In the genomic region with DNA sequence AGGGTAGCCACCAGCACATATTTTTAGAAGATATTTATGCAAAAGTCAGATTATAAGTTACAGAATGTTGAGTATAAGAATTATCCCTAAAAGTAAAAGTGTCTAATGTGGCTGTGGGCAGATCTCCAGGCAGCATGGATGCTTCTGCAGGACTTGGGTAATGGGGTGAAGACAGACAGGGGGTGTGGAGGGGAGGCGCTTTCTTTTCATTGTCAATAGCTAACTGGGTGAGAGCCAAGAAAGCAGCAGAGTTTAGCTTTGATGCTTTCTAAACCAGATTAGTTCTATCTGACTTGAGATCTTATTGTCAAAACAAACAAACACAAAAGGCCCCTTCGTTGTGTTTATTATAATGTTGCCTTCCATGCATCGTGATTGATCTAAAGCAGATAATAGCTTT, we compare ENCODE assay signal across 20 mouse cellular contexts.
DNase-seq lines count a peak whose midpoint lies in the region; ATAC-seq and TF ChIP-seq lines count a peak whose summit lies in the region.
"Had no signal": no experiment of that assay in that cellular context is flagged by ENCODE, and none has a peak within 500 bp of the region (broad histone marks: within the 10 kb centered on the region; RNA-seq: fewer than 3 reads in every experiment).

No protein-coding gene starts in this region.

- ATAC-seq in hindbrain, embryonic 11.5 days (ENCODE audit: low FRiP score) = 0 out of 2 replicates have a peak, but pooled peaks have one; percentile 56
- no peak; the same call in 1 of the 2 replicates for ATAC-seq in hindbrain, embryonic 12.5 days (ENCODE audit: low FRiP score)
- peak; percentile 74; the same call in 1 of the 2 replicates for ATAC-seq in lung, embryonic 15.5 days (ENCODE audit: borderline replicate concordance, extremely low read depth, low FRiP score, low TSS enrichment)
- ATAC-seq in midbrain, postnatal 0 days (ENCODE audit: low FRiP score) = no peak
- no peak for ATAC-seq in midbrain, embryonic 13.5 days
- ATAC-seq: inflammation-experienced regulatory T-cells, adult 6 months; liver, embryonic 12.5 days had no signal

- no peaks in the 10 kb centered on the region for H3K4me1 ChIP-seq in hindbrain, embryonic 11.5 days (replicated peaks; ENCODE audit: control insufficient read depth, insufficient read depth, low read length)
- H3K4me1 ChIP-seq in hindbrain, embryonic 12.5 days = no peaks in the 10 kb centered on the region
- no peaks in the 10 kb centered on the region for H3K4me1 ChIP-seq in lung, embryonic 15.5 days
- no peaks in the 10 kb centered on the region for H3K4me1 ChIP-seq in midbrain, postnatal 0 days (ENCODE audit: insufficient read depth, low read length)
- peaks cover 7% of the 10 kb centered on the region; the same call in 1 of the 2 replicates for H3K4me1 ChIP-seq in midbrain, embryonic 13.5 days (replicated peaks)
- H3K4me1 ChIP-seq: embryonic facial prominence, embryonic 13.5 days; heart, embryonic 13.5 days; limb, embryonic 12.5 days; liver, embryonic 12.5 days had no signal

- no peak for DNase-seq in hindbrain, embryonic 11.5 days (ENCODE audit: low spot score)
- DNase-seq in lung, postnatal 14 days = no peak
- DNase-seq in midbrain, postnatal 0 days (ENCODE audit: low spot score) = peak; percentile 44
- peak; percentile 8 for DNase-seq in lung, postnatal 36 days
- DNase-seq: adrenal gland, adult 2 months; cerebellum, adult 8-10 months; gastrocnemius, postnatal 10 days; heart, adult 18-20 months; kidney, adult 8-10 months; kidney, postnatal 36 days; right cerebral cortex, postnatal 25 days; thymus, postnatal 36 days had no signal

- no peak for TF ChIP-seq CTCF in midbrain, postnatal 0 days (IDR thresholded peaks at IDR 0.05)

- no peak overlapping the region for H3K4me2 ChIP-seq in hindbrain, embryonic 11.5 days (replicated peaks; ENCODE audit: low read depth, low read length)
- no peak overlapping the region for H3K4me2 ChIP-seq in hindbrain, embryonic 12.5 days (replicated peaks)
- no peak overlapping the region for H3K4me2 ChIP-seq in lung, embryonic 15.5 days
- no peak overlapping the region for H3K4me2 ChIP-seq in midbrain, postnatal 0 days (ENCODE audit: low read depth, low read length, poor library complexity, severe bottlenecking)
- H3K4me2 ChIP-seq in midbrain, embryonic 13.5 days (replicated peaks) = no peak overlapping the region
- H3K4me2 ChIP-seq: embryonic facial prominence, embryonic 13.5 days; heart, embryonic 13.5 days; limb, embryonic 12.5 days; liver, embryonic 12.5 days had no signal

- no peaks in the 10 kb centered on the region for H3K9me3 ChIP-seq in hindbrain, embryonic 11.5 days (ENCODE audit: control insufficient read depth, low read length)
- H3K9me3 ChIP-seq in hindbrain, embryonic 12.5 days (replicated peaks) = no peaks in the 10 kb centered on the region
- H3K9me3 ChIP-seq in lung, embryonic 15.5 days = no peaks in the 10 kb centered on the region
- H3K9me3 ChIP-seq in midbrain, postnatal 0 days (ENCODE audit: low read length) = 0 out of 2 replicates have a peak, but pooled peaks cover 5% of the 10 kb centered on the region
- peaks cover 5% of the 10 kb centered on the region for H3K9me3 ChIP-seq in midbrain, embryonic 13.5 days
- H3K9me3 ChIP-seq: embryonic facial prominence, embryonic 13.5 days; heart, embryonic 13.5 days; limb, embryonic 12.5 days; liver, embryonic 12.5 days had no signal

- H3K4me3 ChIP-seq in hindbrain, embryonic 11.5 days (ENCODE audit: low read depth, low read length) = no peak overlapping the region
- no peak overlapping the region for H3K4me3 ChIP-seq in hindbrain, embryonic 12.5 days
- H3K4me3 ChIP-seq in lung, embryonic 15.5 days = no peak overlapping the region
- H3K4me3 ChIP-seq in midbrain, postnatal 0 days (ENCODE audit: low read depth, low read length) = no peak overlapping the region
- no peak overlapping the region for H3K4me3 ChIP-seq in midbrain, embryonic 13.5 days (replicated peaks)
- H3K4me3 ChIP-seq: embryonic facial prominence, embryonic 13.5 days; heart, embryonic 13.5 days; limb, embryonic 12.5 days; liver, embryonic 12.5 days had no signal

- H3K27me3 ChIP-seq in hindbrain, embryonic 11.5 days (ENCODE audit: control insufficient read depth, insufficient read depth, low read length) = no peaks in the 10 kb centered on the region
- no peaks in the 10 kb centered on the region for H3K27me3 ChIP-seq in hindbrain, embryonic 12.5 days
- no peaks in the 10 kb centered on the region for H3K27me3 ChIP-seq in lung, embryonic 15.5 days
- no peaks in the 10 kb centered on the region for H3K27me3 ChIP-seq in midbrain, postnatal 0 days (ENCODE audit: insufficient read depth, low read length)
- H3K27me3 ChIP-seq in midbrain, embryonic 13.5 days = 0 out of 2 replicates have a peak, but pooled peaks cover 16% of the 10 kb centered on the region
- H3K27me3 ChIP-seq: embryonic facial prominence, embryonic 13.5 days; heart, embryonic 13.5 days; limb, embryonic 12.5 days; liver, embryonic 12.5 days had no signal

- H3K27ac ChIP-seq in hindbrain, embryonic 11.5 days (ENCODE audit: low read depth, low read length) = no peak overlapping the region
- no peak overlapping the region for H3K27ac ChIP-seq in hindbrain, embryonic 12.5 days
- no peak overlapping the region for H3K27ac ChIP-seq in lung, embryonic 15.5 days
- H3K27ac ChIP-seq in midbrain, postnatal 0 days (ENCODE audit: low read depth, low read length) = no peak overlapping the region
- H3K27ac ChIP-seq in midbrain, embryonic 13.5 days = no peak overlapping the region
- H3K27ac ChIP-seq: embryonic facial prominence, embryonic 13.5 days; heart, embryonic 13.5 days; limb, embryonic 12.5 days; liver, embryonic 12.5 days had no signal

- H3K36me3 ChIP-seq in hindbrain, embryonic 11.5 days (ENCODE audit: control insufficient read depth, insufficient read depth, low read length) = no peaks in the 10 kb centered on the region
- no peaks in the 10 kb centered on the region for H3K36me3 ChIP-seq in hindbrain, embryonic 12.5 days
- no peaks in the 10 kb centered on the region for H3K36me3 ChIP-seq in lung, embryonic 15.5 days
- H3K36me3 ChIP-seq in midbrain, postnatal 0 days (ENCODE audit: insufficient read depth, low read length) = no peaks in the 10 kb centered on the region
- H3K36me3 ChIP-seq in midbrain, embryonic 13.5 days = no peaks in the 10 kb centered on the region
- H3K36me3 ChIP-seq: embryonic facial prominence, embryonic 13.5 days; heart, embryonic 13.5 days; limb, embryonic 12.5 days; liver, embryonic 12.5 days had no signal

- H3K9ac ChIP-seq in hindbrain, embryonic 11.5 days (ENCODE audit: low read depth, low read length) = no peak overlapping the region
- no peak overlapping the region for H3K9ac ChIP-seq in hindbrain, embryonic 12.5 days
- H3K9ac ChIP-seq in lung, embryonic 15.5 days = no peak overlapping the region
- H3K9ac ChIP-seq in midbrain, postnatal 0 days (replicated peaks; ENCODE audit: low read length, poor library complexity, severe bottlenecking) = no peak overlapping the region
- H3K9ac ChIP-seq in midbrain, embryonic 13.5 days (replicated peaks) = no peak overlapping the region
- H3K9ac ChIP-seq: embryonic facial prominence, embryonic 13.5 days; heart, embryonic 13.5 days; limb, embryonic 12.5 days; liver, embryonic 12.5 days had no signal

- WGBS in hindbrain, embryonic 11.5 days = 20% methylated on average over 3 of the region's 3 CpGs
- 12% methylated on average over 3 of the region's 3 CpGs for whole genome bisulfite sequencing in hindbrain, embryonic 12.5 days
- 21% methylated on average over 3 of the region's 3 CpGs for WGBS in lung, embryonic 15.5 days
- 7% methylated on average over 3 of the region's 3 CpGs for WGBS in midbrain, postnatal 0 days
- WGBS in midbrain, embryonic 13.5 days = under 1% methylated on average over 3 of the region's 3 CpGs

Comparison
In these comparisons a context has a peak if more than half of its experiments do, and no peak if none do; other contexts are left out.
1. ATAC-seq: peak in hindbrain, embryonic 11.5 days (single experiment) and lung, embryonic 15.5 days (single experiment); none in hindbrain, embryonic 12.5 days (single experiment), midbrain, postnatal 0 days (single experiment) and midbrain, embryonic 13.5 days (single experiment).
2. DNase-seq: peak in midbrain, postnatal 0 days (single experiment) and lung, postnatal 36 days (single experiment); none in hindbrain, embryonic 11.5 days (single experiment) and lung, postnatal 14 days (single experiment).